Mouse (Mus musculus) myocyte (in vitro differentiated cells): ENCODE results near the gene Mat2a. TPM values are rescaled to one million over a fixed set of nuclear protein-coding genes. Genes with fewer than 3 reads are reported as not detected.
"Not testable (repeated sequence)": the region's sequence is repeated elsewhere in the genome, so short reads cannot be mapped to it uniquely, and the experiment has no call there.

Source experiments
- H3K27me3 ChIP-seq: one replicate; pipeline ENCODE4 v1.6.1; 2011; ENCODE audit not compliant: control insufficient read depth, insufficient read depth, insufficient read length
- H3K36me3 ChIP-seq: one replicate; pipeline ENCODE4 v1.6.1; 2011; ENCODE audit not compliant: control insufficient read depth, insufficient read depth
- H3K4me2 ChIP-seq: one replicate; pipeline ENCODE4 v1.6.1; 2011; ENCODE audit warnings: low read depth, control low read depth
- H3K4me3 ChIP-seq: one replicate; pipeline ENCODE4 v1.5.1; 2011; ENCODE audit warnings: mild to moderate bottlenecking, control low read depth, moderate library complexity
- H3K79me2 ChIP-seq: one replicate; pipeline ENCODE4 v1.6.1; 2011; ENCODE audit not compliant: control insufficient read depth, insufficient read depth
- H3ac ChIP-seq: one replicate; pipeline ENCODE4 v1.6.1; 2011; ENCODE audit not compliant: control insufficient read depth, insufficient read length
- CEBPB ChIP-seq: IDR thresholded peaks from 2 replicates; pipeline ENCODE4 v1.6.1; 2011; ENCODE audit warnings: mild to moderate bottlenecking, moderate library complexity; ENCODE audit not compliant: poor library complexity, insufficient read depth, severe bottlenecking
- E2F4 ChIP-seq: IDR thresholded peaks from one replicate; pipeline ENCODE4 v1.6.1; 2011; ENCODE audit warnings: mild to moderate bottlenecking, control low read depth, moderate library complexity; ENCODE audit not compliant: insufficient read depth
- MAX ChIP-seq: IDR thresholded peaks from one replicate; pipeline ENCODE4 v1.6.1; 2011; ENCODE audit warnings: low read depth, mild to moderate bottlenecking, control low read depth
- MYOD1 ChIP-seq, 3 experiments: IDR thresholded peaks; one replicate each; pipeline ENCODE4 v1.6.1; 2011; ENCODE audit warnings: control low read depth in 2 of 3, low read depth in 2 of 3, mild to moderate bottlenecking in 2 of 3, moderate library complexity in 1 of 3; ENCODE audit not compliant: insufficient read length in 2 of 3, control insufficient read depth in 1 of 3
- MYOG ChIP-seq, 3 experiments: IDR thresholded peaks; one replicate each; pipeline ENCODE4 v1.6.1; 2011; ENCODE audit warnings: control low read depth in 2 of 3, low read depth in 2 of 3, mild to moderate bottlenecking in 2 of 3; ENCODE audit not compliant: insufficient read length in 2 of 3, control insufficient read depth in 1 of 3, insufficient read depth in 1 of 3
- POLR2A ChIP-seq: IDR thresholded peaks from one replicate; pipeline ENCODE4 v1.6.1; 2011; ENCODE audit warnings: low read depth, mild to moderate bottlenecking, control low read depth, moderate library complexity; ENCODE audit not compliant: insufficient read length
- POLR2AphosphoS2 ChIP-seq: IDR thresholded peaks from one replicate; pipeline ENCODE4 v1.6.1; 2011; ENCODE audit warnings: low read depth, control low read depth; ENCODE audit not compliant: insufficient read length
- REST ChIP-seq: IDR thresholded peaks from one replicate; pipeline ENCODE4 v1.6.1; 2011; ENCODE audit warnings: mild to moderate bottlenecking, control low read depth, moderate library complexity; ENCODE audit not compliant: insufficient read depth, insufficient read length
- SRF ChIP-seq: IDR thresholded peaks from one replicate; pipeline ENCODE4 v1.6.1; 2011; ENCODE audit warnings: low read depth; ENCODE audit not compliant: control insufficient read depth, insufficient read length
- TCF12 ChIP-seq: IDR thresholded peaks from one replicate; pipeline ENCODE4 v1.6.1; 2011; ENCODE audit warnings: mild to moderate bottlenecking, control low read depth; ENCODE audit not compliant: poor library complexity, insufficient read depth, severe bottlenecking
- TCF3 ChIP-seq: IDR thresholded peaks from one replicate; pipeline ENCODE4 v1.6.1; 2011; ENCODE audit warnings: low read depth, control low read depth; ENCODE audit not compliant: insufficient read length
- USF1 ChIP-seq: IDR thresholded peaks from one replicate; pipeline ENCODE4 v1.6.1; 2011; ENCODE audit warnings: low read depth, mild to moderate bottlenecking, control low read depth, moderate library complexity
- polyA plus RNA-seq: library from polyadenylated mRNA; unstranded; fragments of >200 nt; fragmentation: generic; extraction: Trizol; gene quantifications from one replicate; pipeline ENCODE4 v1.2.1, GENCODE M21; 2012; ENCODE audit warnings: missing spikeins

The Mat2a gene
- polyA plus RNA-seq, 1 experiment, result 142 TPM

GRCm38 (mm10) chr6:72465361-72466157, 26.2 kb upstream of the Mat2a start:
- Histone ChIP-seq H3K4me3 (no peak overlapping the region), H3K4me2 (no peak overlapping the region), H3ac (no peak overlapping the region), H3K79me2 (no peaks in the 10 kb centered on the region), H3K36me3 (no peaks in the 10 kb centered on the region), H3K27me3 (no peaks in the 10 kb centered on the region)
- TF ChIP-seq MAX (no peak), TCF3 (no peak), USF1 (no peak), TCF12 (no peak), REST (no peak), SRF (no peak), POLR2AphosphoS2 (no peak), MYOG (IDR thresholded peaks at IDR 0.05; ENCODE audit: control insufficient read depth in 1 of 3, insufficient read depth in 1 of 3, insufficient read length in 2 of 3, low read depth in 2 of 3) (no peak), MYOD1 (IDR thresholded peaks at IDR 0.05; ENCODE audit: control insufficient read depth in 1 of 3, insufficient read length in 2 of 3, low read depth in 2 of 3) (no peak), E2F4 (no peak), CEBPB (no peak), POLR2A (no peak)

- not testable (repeated sequence) for H3K4me2 ChIP-seq, H3ac ChIP-seq, H3K79me2 ChIP-seq, H3K4me3 ChIP-seq, H3K36me3 ChIP-seq, H3K27me3 ChIP-seq
Observed at GRCm38 (mm10) chr6:72462550-72463257, 23.3 kb upstream of the Mat2a start.

GRCm38 (mm10) chr6:72460036-72460801, 20.9 kb upstream of the Mat2a start:
- Histone ChIP-seq H3ac (no peak overlapping the region), H3K36me3 (no peaks in the 10 kb centered on the region), H3K79me2 (no peaks in the 10 kb centered on the region), H3K4me2 (no peak overlapping the region), H3K27me3 (no peaks in the 10 kb centered on the region), H3K4me3 (no peak overlapping the region)
- no peak for TF ChIP-seq E2F4

DNA sequence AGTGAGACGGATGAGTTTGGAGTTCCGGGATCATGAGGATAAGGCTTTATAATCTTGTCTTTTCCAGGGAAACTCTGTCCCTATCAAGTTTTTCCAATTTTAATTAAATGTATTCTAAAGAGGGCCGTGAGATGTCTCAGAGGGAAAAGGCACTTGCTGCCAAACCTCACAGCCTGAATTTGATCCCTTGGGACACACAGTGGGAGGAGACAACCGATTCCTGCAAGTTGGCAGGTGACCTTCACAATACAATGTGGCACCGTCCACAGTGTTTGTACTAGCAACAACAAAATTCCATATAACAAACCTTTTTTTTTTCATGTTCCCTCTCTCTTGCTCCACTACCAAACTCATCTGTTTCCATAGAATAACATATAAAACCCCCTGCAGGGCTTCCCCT, 19.6 kb upstream of the Mat2a start:
- H3K36me3 ChIP-seq, result no peaks in the 10 kb centered on the region
- no peak overlapping the region for H3ac ChIP-seq
- H3K79me2 ChIP-seq, result no peaks in the 10 kb centered on the region
- no peak overlapping the region for H3K4me2 ChIP-seq
- no peak for TF ChIP-seq POLR2AphosphoS2
- no peak for TF ChIP-seq E2F4
- no peak overlapping the region for H3K4me3 ChIP-seq
- H3K27me3 ChIP-seq, result no peaks in the 10 kb centered on the region

GRCm38 (mm10) chr6:72458418-72458817, 19.1 kb upstream of the Mat2a start:
- Histone ChIP-seq H3K4me3 (no peak overlapping the region), H3K4me2 (no peak overlapping the region), H3ac (no peak overlapping the region), H3K27me3 (no peaks in the 10 kb centered on the region), H3K36me3 (no peaks in the 10 kb centered on the region), H3K79me2 (no peaks in the 10 kb centered on the region)
- no peak for TF ChIP-seq E2F4
- TF ChIP-seq MAX, result no peak
- no peak for TF ChIP-seq POLR2A
- no peak for TF ChIP-seq MYOD1 (IDR thresholded peaks at IDR 0.05; ENCODE audit: control insufficient read depth in 1 of 3, insufficient read length in 2 of 3, low read depth in 2 of 3)
- no peak for TF ChIP-seq REST
- TF ChIP-seq POLR2AphosphoS2, result no peak
- no peak for TF ChIP-seq SRF
- no peak for TF ChIP-seq TCF12
- no peak for TF ChIP-seq CEBPB
- TF ChIP-seq MYOG (IDR thresholded peaks at IDR 0.05; ENCODE audit: control insufficient read depth in 1 of 3, insufficient read depth in 1 of 3, insufficient read length in 2 of 3, low read depth in 2 of 3), result no peak
- TF ChIP-seq TCF3, result no peak
